Mouse (Mus musculus): ENCODE measurements around the gene Trappc3. TPM values are rescaled to one million over a fixed set of nuclear protein-coding genes. Genes with fewer than 3 reads are reported as not detected.

Gene Trappc3
- total RNA-seq, 2 experiments from 2014 or later, result 77.4 to 79.4 TPM

DNA sequence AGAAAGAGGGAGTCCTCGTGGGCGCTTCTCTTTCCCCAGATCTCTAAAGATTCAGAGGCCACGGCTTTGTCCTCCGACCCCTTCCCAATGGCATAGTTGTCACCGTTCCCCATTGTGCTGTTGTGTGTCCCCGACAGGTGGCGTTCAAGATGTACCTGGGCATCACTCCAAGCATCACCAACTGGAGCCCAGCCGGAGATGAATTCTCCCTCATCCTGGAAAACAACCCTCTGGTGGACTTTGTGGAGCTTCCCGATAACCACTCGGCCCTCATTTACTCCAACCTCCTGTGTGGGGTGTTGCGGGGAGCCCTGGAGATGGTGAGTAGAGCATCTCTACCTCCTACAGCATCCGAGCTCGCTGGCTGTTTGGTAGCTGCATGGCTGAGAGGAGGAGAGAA, 11.6 kb downstream of the Trappc3 start:
- intact Hi-C loops (cut with DNase I), result no loop called here
- DNase-seq (ENCODE audit: low spot score in 2 of 2), result peak in 1 of 2 experiments; percentile 51

DNA sequence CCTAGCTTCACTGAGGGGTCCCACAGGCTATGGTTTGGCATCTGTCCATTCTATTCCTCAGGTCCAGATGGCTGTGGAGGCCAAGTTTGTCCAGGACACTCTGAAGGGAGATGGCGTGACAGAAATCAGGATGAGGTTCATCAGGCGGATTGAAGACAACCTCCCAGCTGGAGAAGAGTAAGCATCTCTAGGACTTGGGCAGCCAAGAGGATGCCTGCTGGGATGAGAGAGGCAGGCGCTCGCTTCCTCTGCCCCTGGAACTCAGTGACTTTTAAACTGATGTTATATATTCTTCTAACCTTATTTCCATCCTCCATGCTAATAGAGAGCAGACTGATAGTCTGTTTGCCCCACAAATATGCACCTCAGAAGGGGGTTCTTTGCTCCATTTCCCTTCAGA, 13.0 kb downstream of the Trappc3 start:
- intact Hi-C loops (cut with DNase I), result no loop called here

DNA sequence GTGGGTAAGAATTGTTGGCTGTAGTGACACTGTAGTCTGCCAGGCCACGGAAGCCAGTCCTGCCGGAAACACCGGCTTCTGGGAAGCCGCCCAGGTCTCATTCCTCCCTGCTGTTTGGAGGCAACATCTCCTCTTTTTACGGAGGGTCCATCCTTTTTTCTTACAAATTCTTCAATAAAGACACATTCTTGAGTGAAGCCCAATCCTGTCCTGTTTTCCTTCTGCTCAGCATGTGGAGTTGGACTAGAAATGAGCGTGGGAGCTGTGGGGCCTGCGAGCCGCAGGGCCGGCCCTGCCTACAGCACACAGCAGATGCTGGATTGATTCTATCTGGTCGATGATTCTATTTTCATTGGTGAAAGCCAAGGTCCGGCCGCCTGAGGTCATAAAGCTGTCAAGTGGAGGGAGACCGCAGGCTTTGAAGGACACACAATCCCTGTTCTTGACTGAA, 13.6 kb downstream of the Trappc3 start:
- intact Hi-C loops (cut with DNase I), result no loop called here
- DNase-seq (ENCODE audit: low spot score in 2 of 2), result no peak

More for the DNA sequence above, 13.0 kb downstream of the Trappc3 start:
- DNase-seq (ENCODE audit: low spot score in 2 of 2), result no peak

DNA sequence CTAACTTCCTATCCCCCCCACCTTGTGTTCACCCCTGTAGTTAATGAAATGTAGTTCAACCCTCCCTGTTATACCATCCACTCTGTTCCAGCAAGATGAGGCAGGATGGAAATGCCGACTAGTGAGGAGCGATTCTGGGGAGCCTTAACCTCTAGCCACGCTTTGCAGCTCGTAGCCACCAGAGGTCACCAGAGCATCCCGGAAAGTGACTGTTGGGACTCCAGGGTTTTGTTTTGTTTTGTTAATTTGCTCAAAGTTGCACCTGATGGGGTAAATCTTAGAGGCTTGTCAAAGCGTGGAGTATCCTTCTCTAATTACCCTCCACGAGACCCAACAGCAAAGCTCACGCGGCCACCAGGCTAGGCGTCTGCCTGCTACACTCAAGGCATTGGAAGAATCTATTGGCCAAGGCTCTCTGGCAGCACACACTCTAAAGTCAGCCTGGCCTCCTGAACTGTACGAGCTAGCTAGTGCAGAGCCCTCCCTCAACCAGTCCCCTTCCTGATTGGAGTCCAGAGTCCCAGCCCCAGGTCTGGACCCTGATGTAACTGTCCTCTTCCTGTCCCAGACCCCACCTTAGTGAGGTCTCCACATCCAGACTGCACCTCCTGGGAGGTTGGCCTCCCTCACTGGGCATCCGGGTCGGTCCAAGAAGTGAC, 15.9 kb downstream of the Trappc3 start:
- intact Hi-C loops (cut with DNase I), result loop anchor here (2.0 kb wide), 1 partner anchor 31 kb away; no protein-coding TSS in a partner anchor
- DNase-seq (ENCODE audit: low spot score in 2 of 2), result peak in 1 of 2 experiments; percentile 22

DNA sequence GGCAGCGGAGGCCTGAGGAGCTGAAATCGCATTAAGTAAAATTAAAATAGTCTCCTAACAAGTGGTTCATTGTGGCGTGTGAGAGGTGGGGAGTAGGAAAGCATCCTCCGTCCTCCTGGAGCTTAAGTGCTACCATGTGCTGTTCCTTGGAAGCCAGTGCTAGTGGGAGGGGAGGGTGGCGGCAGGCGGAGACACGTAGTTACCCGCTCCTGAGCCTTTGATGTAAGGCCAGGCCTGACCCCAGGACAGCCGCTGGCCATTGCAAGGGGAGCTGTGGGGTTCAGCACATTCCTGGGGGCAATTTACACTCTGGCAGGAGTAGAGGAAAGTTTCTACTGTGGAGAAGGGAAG, 16.4 kb downstream of the Trappc3 start:
- intact Hi-C loops (cut with DNase I), result loop anchor here (2.0 kb wide), 1 partner anchor 30 kb away; no protein-coding TSS in a partner anchor
- no peak for DNase-seq (ENCODE audit: low spot score in 2 of 2)

DNA sequence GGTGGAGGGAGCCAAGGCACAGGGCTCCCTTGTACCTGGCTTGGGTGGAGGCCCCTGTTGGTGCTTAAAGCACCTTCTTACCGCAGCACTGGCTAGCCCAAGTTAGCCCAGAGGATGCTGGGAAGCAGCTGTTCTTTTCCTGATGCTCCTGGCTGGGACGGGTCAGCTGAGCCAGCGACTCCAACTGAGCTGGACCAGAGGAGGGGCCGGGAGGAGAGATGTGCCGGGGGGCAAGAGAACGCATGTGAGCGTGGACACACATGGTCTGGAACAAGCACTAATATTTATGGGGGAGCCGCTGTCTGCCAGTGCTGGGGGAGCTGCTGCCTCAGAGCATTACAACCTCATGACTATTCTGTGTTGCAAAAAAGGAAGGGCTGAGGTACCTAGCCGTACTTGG, 16.8 kb downstream of the Trappc3 start:
- intact Hi-C loops (cut with DNase I), result loop anchor here (2.0 kb wide), 1 partner anchor 30 kb away; no protein-coding TSS in a partner anchor
- DNase-seq (ENCODE audit: low spot score in 2 of 2), result no peak

DNA sequence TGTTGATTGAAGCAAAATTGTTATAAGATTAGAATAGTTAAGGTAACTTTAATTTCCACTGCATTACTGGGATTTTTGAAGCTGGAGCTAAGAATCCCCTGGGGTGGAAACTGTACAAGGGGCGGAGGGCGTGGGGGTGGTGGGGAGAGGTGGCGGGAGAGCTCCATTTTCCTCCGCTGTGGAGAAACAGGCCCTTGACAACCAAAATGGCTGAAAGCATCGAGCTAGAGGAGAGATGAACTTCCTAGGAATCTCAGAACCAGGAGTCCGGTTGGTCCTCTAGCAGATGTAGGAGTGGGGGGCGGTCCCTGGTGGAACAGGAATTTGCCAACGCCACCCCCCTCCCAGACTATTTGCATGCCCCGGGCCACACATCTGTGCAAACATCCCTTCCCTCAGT, 19.6 kb downstream of the Trappc3 start:
- no peak for DNase-seq (ENCODE audit: low spot score in 2 of 2)
- intact Hi-C loops (cut with DNase I), result no loop called here

- DNase-seq (ENCODE audit: low spot score in 2 of 2), result no peak
- intact Hi-C loops (cut with DNase I), result no loop called here
Measured at GRCm38 (mm10) chr4:126283582-126283981, 21.5 kb downstream of the Trappc3 start.

- intact Hi-C loops (cut with DNase I), result no loop called here
Measured at GRCm38 (mm10) chr4:126286492-126286891, 24.4 kb downstream of the Trappc3 start, which contains the start of gene Col8a2. Gene Col8a2 (plus strand): TSS chr4:126286793.

DNA sequence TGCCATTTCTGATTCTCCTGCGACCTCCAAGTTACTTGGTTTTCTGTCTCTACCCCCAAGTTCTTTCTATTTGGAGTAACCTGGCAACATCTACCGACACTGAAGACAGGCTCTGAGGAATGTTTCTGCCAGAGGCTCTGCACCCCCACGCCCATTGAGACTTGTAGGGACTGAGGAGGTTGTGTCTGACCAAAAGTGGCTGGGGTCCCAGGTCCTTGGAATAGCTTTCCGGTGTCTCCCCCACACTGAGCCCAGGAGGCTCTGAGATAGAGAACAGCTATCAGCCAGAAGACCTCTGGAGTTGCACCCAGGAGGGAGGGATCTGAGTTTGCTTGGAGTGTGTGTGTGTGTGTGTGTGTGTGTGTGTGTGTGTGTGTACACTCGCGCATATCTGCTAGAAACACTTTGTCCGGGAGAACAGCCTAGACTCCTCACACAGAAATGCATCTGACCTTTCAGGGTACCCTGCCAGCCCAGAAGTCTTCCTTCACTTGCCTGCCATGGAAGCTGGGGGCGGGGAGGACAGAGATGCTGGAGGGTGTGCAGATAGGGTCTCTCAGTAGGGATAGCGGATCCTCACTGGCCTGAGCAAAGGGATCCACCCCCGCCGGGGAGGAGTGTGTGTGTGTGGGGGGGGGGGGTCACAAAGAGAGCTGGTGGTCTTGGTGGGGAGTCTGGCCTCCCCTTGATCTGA, 25.3 kb downstream of the Trappc3 start:
- DNase-seq (ENCODE audit: low spot score in 2 of 2), result no peak
- intact Hi-C loops (cut with DNase I), result no loop called here

More at GRCm38 (mm10) chr4:126286492-126286891, 24.4 kb downstream of the Trappc3 start, which contains the start of gene Col8a2:
- DNase-seq (ENCODE audit: low spot score in 2 of 2), result no peak

DNA sequence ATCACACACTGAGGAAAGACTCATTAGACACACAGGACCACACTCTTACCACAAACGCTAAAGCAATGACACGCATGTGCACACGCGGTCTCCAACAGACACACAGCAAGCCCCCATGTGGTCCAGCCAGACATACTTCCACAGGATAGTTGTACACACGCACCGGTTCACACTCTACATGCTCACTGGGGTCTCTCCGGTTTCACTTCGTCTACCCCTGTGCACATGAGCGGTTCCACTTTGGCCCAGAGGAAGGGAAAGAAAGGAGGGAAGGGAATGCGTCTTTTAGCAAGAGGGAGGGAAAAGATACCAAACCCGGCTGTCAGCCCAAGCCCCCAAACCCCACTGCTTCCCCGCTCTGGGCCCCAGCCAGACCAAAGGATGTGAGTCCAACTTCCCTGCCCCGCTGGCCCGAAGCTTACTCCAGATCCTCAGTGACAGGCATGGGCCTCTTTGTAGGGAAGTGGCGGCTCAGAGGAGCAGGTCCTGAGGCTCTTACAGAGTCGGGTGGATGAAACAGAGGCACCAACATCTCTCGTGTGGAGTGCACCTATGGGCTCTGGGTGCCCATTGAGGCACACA, 26.1 kb downstream of the Trappc3 start:
- no peak for DNase-seq (ENCODE audit: low spot score in 2 of 2)
- intact Hi-C loops (cut with DNase I), result no loop called here

GRCm38 (mm10) chr4:126290314-126290713, 28.2 kb downstream of the Trappc3 start:
- no peak for DNase-seq (ENCODE audit: low spot score in 2 of 2)
- intact Hi-C loops (cut with DNase I), result no loop called here

DNA sequence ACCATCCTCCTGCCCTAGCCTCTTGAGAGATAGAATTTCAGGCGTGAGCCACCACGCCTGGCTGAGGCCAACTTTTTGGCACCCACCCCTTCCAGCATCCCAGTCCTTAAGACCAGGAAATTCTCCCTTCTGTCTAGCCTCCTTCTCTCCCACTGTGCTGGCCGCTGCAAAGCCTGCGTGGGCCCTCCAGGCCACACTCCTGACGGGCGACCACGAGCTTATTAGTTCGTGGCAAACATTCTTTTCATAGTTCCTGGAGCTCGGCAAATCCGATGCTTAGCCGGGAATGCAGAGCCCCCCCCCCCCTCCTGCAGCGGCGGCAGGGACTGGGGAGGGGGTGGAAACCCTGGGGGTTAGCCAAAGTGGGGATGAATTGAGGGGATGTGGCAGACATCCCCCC, 29.1 kb downstream of the Trappc3 start:
- DNase-seq (ENCODE audit: low spot score in 2 of 2), result no peak
- intact Hi-C loops (cut with DNase I), result no loop called here

GRCm38 (mm10) chr4:126295152-126295551, 33.0 kb downstream of the Trappc3 start:
- DNase-seq (ENCODE audit: low spot score in 2 of 2), result no peak
- intact Hi-C loops (cut with DNase I), result no loop called here

- intact Hi-C loops (cut with DNase I), result no loop called here
- DNase-seq (ENCODE audit: low spot score in 2 of 2), result no peak
Measured at GRCm38 (mm10) chr4:126295937-126296336, 33.8 kb downstream of the Trappc3 start.

- intact Hi-C loops (cut with DNase I), result no loop called here
- peak in 1 of 2 experiments; percentile 37 for DNase-seq (ENCODE audit: low spot score in 2 of 2)
Measured at GRCm38 (mm10) chr4:126296617-126297101, 34.5 kb downstream of the Trappc3 start.

GRCm38 (mm10) chr4:126300916-126301583, 38.9 kb downstream of the Trappc3 start:
- no peak for DNase-seq (ENCODE audit: low spot score in 2 of 2)
- intact Hi-C loops (cut with DNase I), result no loop called here

- DNase-seq (ENCODE audit: low spot score in 2 of 2), result no peak
- intact Hi-C loops (cut with DNase I), result no loop called here
Measured at GRCm38 (mm10) chr4:126301584-126302309, 39.6 kb downstream of the Trappc3 start.

- intact Hi-C loops (cut with DNase I), result no loop called here
- no peak for DNase-seq (ENCODE audit: low spot score in 2 of 2)
Measured at GRCm38 (mm10) chr4:126303877-126304276, 41.8 kb downstream of the Trappc3 start.
